Mouse (Mus musculus): ENCODE data around the gene Acot1. TPM values are rescaled to one million over a fixed set of nuclear protein-coding genes. Genes with fewer than 3 reads are reported as not detected.
"Not testable (repeated sequence)": the region's sequence is repeated elsewhere in the genome, so short reads cannot be mapped to it uniquely, and the experiment has no call there.

Acot1 gene
- polyA plus RNA-seq, 1 experiment from 2014 or later, result 93.9 TPM

DNA sequence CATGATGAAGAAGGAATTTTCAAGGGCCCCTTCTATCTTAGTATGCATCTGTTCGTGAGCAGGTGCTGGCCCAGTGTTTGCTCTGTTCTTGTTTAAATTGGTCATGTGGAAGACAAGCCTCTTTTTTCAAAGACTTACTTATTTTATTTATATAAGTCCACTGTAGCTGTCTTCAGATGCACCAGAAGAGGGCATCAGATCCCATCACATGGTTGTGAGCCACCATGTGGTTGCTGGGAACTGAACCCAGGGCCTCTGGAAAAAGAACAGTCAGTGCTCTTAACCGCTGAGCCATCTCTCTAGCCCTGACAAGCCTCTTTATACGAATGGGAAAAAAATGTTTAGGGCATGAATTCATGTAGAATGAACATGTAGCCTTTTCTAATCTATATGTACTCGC lies 19.9 kb upstream of the Acot1 start:
- over 99% methylated on average over 4 of the region's 4 CpGs for WGBS

GRCm38 (mm10) chr12:83997221-83997620 lies 12.1 kb upstream of the Acot1 start:
- Histone ChIP-seq H3K27me3 (ENCODE audit: control insufficient read depth, insufficient read depth, low read length) (no peaks in the 10 kb centered on the region), H3K9ac (replicated peaks; ENCODE audit: low read depth, low read length) (no peak overlapping the region), H3K4me2 (ENCODE audit: low read depth, low read length) (no peak overlapping the region), H3K4me3 (ENCODE audit: low read depth, low read length) (no peak overlapping the region), H3K27ac (ENCODE audit: low read depth, low read length) (no peak overlapping the region), H3K36me3 (ENCODE audit: control insufficient read depth, insufficient read depth, low read length) (no peaks in the 10 kb centered on the region), H3K9me3 (ENCODE audit: control insufficient read depth, low read length) (no peaks in the 10 kb centered on the region), H3K4me1 (ENCODE audit: control insufficient read depth, insufficient read depth, low read length) (no peaks in the 10 kb centered on the region)
- no peak for ATAC-seq (ENCODE audit: low read depth)
- WGBS, result 76% methylated on average over 2 of the region's 2 CpGs

More for the DNA sequence above, 19.9 kb upstream of the Acot1 start:
- Histone ChIP-seq H3K4me2 (ENCODE audit: low read depth, low read length) (no peak overlapping the region), H3K9me3 (ENCODE audit: control insufficient read depth, low read length) (no peaks in the 10 kb centered on the region), H3K4me1 (ENCODE audit: control insufficient read depth, insufficient read depth, low read length) (no peaks in the 10 kb centered on the region), H3K4me3 (ENCODE audit: low read depth, low read length) (no peak overlapping the region), H3K36me3 (ENCODE audit: control insufficient read depth, insufficient read depth, low read length) (no peaks in the 10 kb centered on the region), H3K27ac (ENCODE audit: low read depth, low read length) (no peak overlapping the region), H3K9ac (replicated peaks; ENCODE audit: low read depth, low read length) (no peak overlapping the region), H3K27me3 (ENCODE audit: control insufficient read depth, insufficient read depth, low read length) (no peaks in the 10 kb centered on the region)
- ATAC-seq (ENCODE audit: low read depth), result no peak

DNA sequence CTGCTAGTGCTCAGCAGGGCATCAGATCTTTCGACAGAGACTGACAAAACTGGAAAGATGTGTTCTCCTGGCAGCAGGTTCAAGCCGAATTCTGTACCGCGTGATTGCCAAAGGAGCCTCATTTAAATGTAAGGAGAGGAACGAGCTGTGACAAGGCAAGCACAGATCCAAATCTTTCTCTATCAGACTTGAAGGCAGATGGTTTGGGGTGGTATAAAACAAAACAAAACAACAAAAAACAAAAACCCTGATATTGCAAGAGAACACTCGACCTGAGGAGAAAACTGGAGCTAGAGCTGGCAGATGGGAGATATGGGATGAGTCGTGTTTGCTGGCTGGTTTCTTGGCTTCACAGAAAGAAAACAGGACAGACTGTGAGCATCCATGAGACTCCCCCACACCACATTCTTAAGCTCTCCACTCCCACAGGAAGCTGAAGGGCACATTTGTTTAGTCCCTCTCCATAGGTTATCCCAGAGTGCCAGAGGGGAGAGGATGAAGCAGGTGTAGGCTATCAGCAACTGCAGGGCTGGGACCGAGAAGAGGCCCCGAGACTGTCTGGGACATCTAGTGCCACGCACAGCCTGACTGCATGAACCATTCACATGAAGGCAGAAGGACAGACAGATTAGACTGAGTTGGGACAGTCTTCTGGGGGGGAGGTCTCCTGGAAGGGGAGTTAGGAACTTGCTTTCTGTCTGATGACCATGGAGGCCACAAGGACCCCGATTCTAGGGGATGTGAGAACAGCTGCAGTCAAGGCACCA lies 10.8 kb upstream of the Acot1 start:
- no peaks in the 10 kb centered on the region for H3K36me3 ChIP-seq (ENCODE audit: control insufficient read depth, insufficient read depth, low read length)
- WGBS, result 64% methylated on average over 11 of the region's 11 CpGs
- no peak overlapping the region for H3K27ac ChIP-seq (ENCODE audit: low read depth, low read length)
- no peak overlapping the region for H3K4me2 ChIP-seq (ENCODE audit: low read depth, low read length)
- H3K4me3 ChIP-seq (ENCODE audit: low read depth, low read length), result no peak overlapping the region
- no peaks in the 10 kb centered on the region for H3K27me3 ChIP-seq (ENCODE audit: control insufficient read depth, insufficient read depth, low read length)
- H3K9me3 ChIP-seq (ENCODE audit: control insufficient read depth, low read length), result no peaks in the 10 kb centered on the region
- no peak for ATAC-seq (ENCODE audit: low read depth)
- H3K9ac ChIP-seq (replicated peaks; ENCODE audit: low read depth, low read length), result no peak overlapping the region
- H3K4me1 ChIP-seq (ENCODE audit: control insufficient read depth, insufficient read depth, low read length), result no peaks in the 10 kb centered on the region

- not testable (repeated sequence) for ATAC-seq (ENCODE audit: low read depth); H3K4me3 ChIP-seq (ENCODE audit: low read depth, low read length); H3K27me3 ChIP-seq (ENCODE audit: control insufficient read depth, insufficient read depth, low read length); H3K36me3 ChIP-seq (ENCODE audit: control insufficient read depth, insufficient read depth, low read length); H3K9me3 ChIP-seq (ENCODE audit: control insufficient read depth, low read length); H3K4me2 ChIP-seq (ENCODE audit: low read depth, low read length); H3K9ac ChIP-seq (replicated peaks; ENCODE audit: low read depth, low read length); H3K4me1 ChIP-seq (ENCODE audit: control insufficient read depth, insufficient read depth, low read length); H3K27ac ChIP-seq (ENCODE audit: low read depth, low read length)
- 71% methylated on average over 8 of the region's 8 CpGs for whole genome bisulfite sequencing
These were observed 10.1 kb upstream of the Acot1 start for GRCm38 (mm10) chr12:83999237-83999636.

DNA sequence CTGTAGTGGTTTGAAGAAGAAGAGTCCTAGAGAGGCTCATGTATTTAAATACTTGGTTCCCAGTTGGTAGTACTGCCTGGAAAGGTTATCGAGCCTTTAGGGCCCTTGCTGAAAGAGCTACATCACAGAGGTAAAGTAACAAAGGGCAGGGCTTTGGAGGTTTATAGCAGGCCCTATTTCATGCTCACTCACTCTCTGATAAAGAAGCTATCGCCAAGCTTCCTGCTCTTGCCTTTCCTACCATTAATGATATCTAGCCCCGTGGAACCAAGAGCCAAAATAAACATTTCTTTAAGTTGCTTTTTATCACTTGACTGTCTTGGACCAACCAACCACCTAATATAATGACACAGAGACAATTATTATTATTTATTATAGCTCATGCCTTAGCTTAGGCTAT lies 8.9 kb upstream of the Acot1 start:
- WGBS, result 38% methylated on average over 3 of the region's 3 CpGs
- Histone ChIP-seq H3K9ac (replicated peaks; ENCODE audit: low read depth, low read length) (no peak overlapping the region), H3K27me3 (ENCODE audit: control insufficient read depth, insufficient read depth, low read length) (no peaks in the 10 kb centered on the region), H3K9me3 (ENCODE audit: control insufficient read depth, low read length) (no peaks in the 10 kb centered on the region), H3K36me3 (ENCODE audit: control insufficient read depth, insufficient read depth, low read length) (no peaks in the 10 kb centered on the region), H3K27ac (ENCODE audit: low read depth, low read length) (no peak overlapping the region), H3K4me2 (ENCODE audit: low read depth, low read length) (no peak overlapping the region), H3K4me1 (ENCODE audit: control insufficient read depth, insufficient read depth, low read length) (no peaks in the 10 kb centered on the region), H3K4me3 (ENCODE audit: low read depth, low read length) (no peak overlapping the region)
- ATAC-seq (ENCODE audit: low read depth), result no peak

- Histone ChIP-seq H3K9me3 (ENCODE audit: control insufficient read depth, low read length) (no peaks in the 10 kb centered on the region), H3K27ac (ENCODE audit: low read depth, low read length) (no peak overlapping the region), H3K4me1 (ENCODE audit: control insufficient read depth, insufficient read depth, low read length) (peaks cover under 1% of the 10 kb centered on the region), H3K4me3 (ENCODE audit: low read depth, low read length) (no peak overlapping the region), H3K27me3 (ENCODE audit: control insufficient read depth, insufficient read depth, low read length) (no peaks in the 10 kb centered on the region), H3K9ac (replicated peaks; ENCODE audit: low read depth, low read length) (no peak overlapping the region), H3K4me2 (ENCODE audit: low read depth, low read length) (no peak overlapping the region), H3K36me3 (ENCODE audit: control insufficient read depth, insufficient read depth, low read length) (no peaks in the 10 kb centered on the region)
- no peak for ATAC-seq (ENCODE audit: low read depth)
- 84% methylated on average over 1 of the region's 1 CpGs for WGBS
These were observed 5.4 kb upstream of the Acot1 start for GRCm38 (mm10) chr12:84003866-84004265.

DNA sequence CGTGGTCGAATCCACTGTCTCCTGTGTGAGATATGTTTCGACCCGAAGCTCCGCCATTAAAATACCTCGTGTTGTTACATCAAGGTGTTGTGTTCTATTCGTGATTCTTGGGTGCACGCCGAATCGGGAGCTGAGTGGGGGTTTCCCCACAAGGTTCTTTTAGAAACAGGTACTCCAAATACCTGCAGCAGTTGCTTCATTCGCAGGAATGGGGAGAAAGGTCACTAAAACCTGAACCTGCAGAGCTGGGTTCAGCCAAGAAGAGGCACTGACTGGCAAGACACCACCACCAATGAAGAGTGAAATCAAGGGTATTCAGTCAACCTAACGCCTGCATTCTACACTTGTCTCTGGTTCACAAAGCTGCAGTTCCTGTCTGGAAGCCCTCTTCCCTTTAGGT lies 1.0 kb upstream of the Acot1 start:
- Histone ChIP-seq H3K27me3 (ENCODE audit: control insufficient read depth, insufficient read depth, low read length) (no peaks in the 10 kb centered on the region), H3K4me1 (ENCODE audit: control insufficient read depth, insufficient read depth, low read length) (peaks cover 6% of the 10 kb centered on the region), H3K27ac (ENCODE audit: low read depth, low read length) (peak overlapping the region; percentile 4; the same call in 1 of the 2 replicates), H3K9ac (replicated peaks; ENCODE audit: low read depth, low read length) (no peak overlapping the region), H3K36me3 (ENCODE audit: control insufficient read depth, insufficient read depth, low read length) (no peaks in the 10 kb centered on the region), H3K4me2 (ENCODE audit: low read depth, low read length) (0 out of 2 replicates have a peak overlapping the region, but pooled peaks have one; percentile 47), H3K9me3 (ENCODE audit: control insufficient read depth, low read length) (no peaks in the 10 kb centered on the region), H3K4me3 (ENCODE audit: low read depth, low read length) (no peak overlapping the region)
- WGBS, result 87% methylated on average over 11 of the region's 12 CpGs
- ATAC-seq (ENCODE audit: low read depth), result no peak

GRCm38 (mm10) chr12:84008729-84009128 lies 561 bp upstream of the Acot1 start:
- Histone ChIP-seq H3K27me3 (ENCODE audit: control insufficient read depth, insufficient read depth, low read length) (no peaks in the 10 kb centered on the region), H3K4me1 (ENCODE audit: control insufficient read depth, insufficient read depth, low read length) (peaks cover 6% of the 10 kb centered on the region), H3K36me3 (ENCODE audit: control insufficient read depth, insufficient read depth, low read length) (no peaks in the 10 kb centered on the region), H3K4me3 (ENCODE audit: low read depth, low read length) (peak overlapping the region; percentile 41), H3K9ac (replicated peaks; ENCODE audit: low read depth, low read length) (peak overlapping the region; percentile 41), H3K4me2 (ENCODE audit: low read depth, low read length) (peak overlapping the region; percentile 47), H3K27ac (ENCODE audit: low read depth, low read length) (peak overlapping the region; percentile 4; the same call in 1 of the 2 replicates), H3K9me3 (ENCODE audit: control insufficient read depth, low read length) (no peaks in the 10 kb centered on the region)
- no peak for ATAC-seq (ENCODE audit: low read depth)
- 44% methylated on average over 8 of the region's 8 CpGs for WGBS

GRCm38 (mm10) chr12:84010201-84010600 lies 911 bp downstream of the Acot1 start:
- Histone ChIP-seq H3K27ac (ENCODE audit: low read depth, low read length) (0 out of 2 replicates have a peak overlapping the region, but pooled peaks have one; percentile 45), H3K4me2 (ENCODE audit: low read depth, low read length) (peak overlapping the region; percentile 47; the same call in 1 of the 2 replicates), H3K36me3 (ENCODE audit: control insufficient read depth, insufficient read depth, low read length) (no peaks in the 10 kb centered on the region), H3K4me1 (ENCODE audit: control insufficient read depth, insufficient read depth, low read length) (peaks cover 6% of the 10 kb centered on the region), H3K27me3 (ENCODE audit: control insufficient read depth, insufficient read depth, low read length) (no peaks in the 10 kb centered on the region), H3K4me3 (ENCODE audit: low read depth, low read length) (peak overlapping the region; percentile 41), H3K9ac (replicated peaks; ENCODE audit: low read depth, low read length) (peak overlapping the region; percentile 41; the same call in 1 of the 2 replicates), H3K9me3 (ENCODE audit: control insufficient read depth, low read length) (no peaks in the 10 kb centered on the region)
- no peak for ATAC-seq (ENCODE audit: low read depth)
- WGBS, result 58% methylated on average over 3 of the region's 3 CpGs

Data from neural tube, embryonic 14.5 days (tissue).